Mouse (Mus musculus) erythroblast, embryonic 14.5 days (primary cell): ENCODE results near the gene Gm9833. TPM values are rescaled to one million over a fixed set of nuclear protein-coding genes. Genes with fewer than 3 reads are reported as not detected.
"Not testable (repeated sequence)": the region's sequence is repeated elsewhere in the genome, so short reads cannot be mapped to it uniquely, and the experiment has no call there.

Experiments
- H3K27me3 ChIP-seq: 2 replicates; pipeline ENCODE4 v1.6.1; 2012; ENCODE audit warnings: inconsistent platforms; ENCODE audit not compliant: control insufficient read depth
- H3K36me3 ChIP-seq: 2 replicates; pipeline ENCODE4 v1.6.1; 2012; ENCODE audit warnings: mild to moderate bottlenecking, inconsistent platforms; ENCODE audit not compliant: control insufficient read depth
- H3K4me1 ChIP-seq: 2 replicates; pipeline ENCODE4 v1.6.1; 2012; ENCODE audit warnings: inconsistent platforms; ENCODE audit not compliant: control insufficient read depth
- H3K4me3 ChIP-seq: replicated peaks from 2 replicates; pipeline ENCODE3; 2012; ENCODE audit warnings: moderate library complexity, mild to moderate bottlenecking, inconsistent platforms
- H3K9me3 ChIP-seq: 2 replicates; pipeline ENCODE4 v1.6.1; 2012; ENCODE audit warnings: low read length, inconsistent platforms, mixed read lengths; ENCODE audit not compliant: control insufficient read depth
- GATA1 ChIP-seq: IDR thresholded peaks from 2 replicates; pipeline ENCODE4 v1.6.1; 2012; ENCODE audit warnings: low read length, inconsistent platforms, mixed read lengths
- TAL1 ChIP-seq: IDR thresholded peaks from 3 replicates; pipeline ENCODE4 v1.6.1; 2012; ENCODE audit warnings: low read length, inconsistent platforms, mixed read lengths
- polyA plus RNA-seq: library from polyadenylated mRNA; stranded (reverse); fragments of >175 nt; gene quantifications from 2 replicates; pipeline ENCODE4 v1.2.3, GENCODE M21; 2012

Gene Gm9833
- 0.17 and 0.75 TPM in 2 replicates for polyA plus RNA-seq

- peaks cover 41% of the 10 kb centered on the region for H3K27me3 ChIP-seq
- not testable (repeated sequence) for H3K4me3 ChIP-seq, H3K36me3 ChIP-seq, H3K4me1 ChIP-seq, H3K9me3 ChIP-seq
Observed at GRCm38 (mm10) chr3:10087994-10088393, at the start of gene Gm9833. Gene Gm9833, plus strand, starts transcription at chr3:10088110.

- Histone ChIP-seq H3K4me3 (no peak overlapping the region), H3K4me1 (no peaks in the 10 kb centered on the region), H3K27me3 (peaks cover 2% of the 10 kb centered on the region), H3K36me3 (no peaks in the 10 kb centered on the region), H3K9me3 (no peaks in the 10 kb centered on the region)
- TF ChIP-seq GATA1 (no peak), TAL1 (no peak)
Observed at GRCm38 (mm10) chr3:10070070-10070469, 17.8 kb upstream of the Gm9833 start.

DNA sequence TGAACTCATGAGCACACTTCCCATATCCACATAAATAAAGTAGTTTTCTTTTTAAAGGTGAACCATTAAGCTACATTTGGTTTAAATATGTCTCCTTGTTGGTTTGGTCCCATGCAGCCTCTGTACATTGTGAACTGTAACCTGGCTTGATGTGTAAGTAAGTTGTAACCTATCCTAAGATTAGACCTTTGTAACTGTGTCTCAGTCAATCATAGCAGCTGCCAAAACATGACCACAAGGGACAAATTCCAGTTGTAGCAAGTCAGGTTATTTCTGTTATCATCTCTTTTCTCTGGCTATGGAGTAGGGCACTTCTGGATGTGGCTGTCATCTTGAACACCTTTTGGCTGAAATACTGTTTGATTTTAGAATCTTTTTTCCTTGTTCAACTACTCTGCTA, 12.1 kb upstream of the Gm9833 start:
- no peak overlapping the region for H3K4me3 ChIP-seq
- no peaks in the 10 kb centered on the region for H3K9me3 ChIP-seq
- no peaks in the 10 kb centered on the region for H3K4me1 ChIP-seq
- TF ChIP-seq GATA1: no peak
- no peak for TF ChIP-seq TAL1
- H3K36me3 ChIP-seq: no peaks in the 10 kb centered on the region
- H3K27me3 ChIP-seq: no peaks in the 10 kb centered on the region

- no peaks in the 10 kb centered on the region for H3K9me3 ChIP-seq
- no peaks in the 10 kb centered on the region for H3K27me3 ChIP-seq
- no peaks in the 10 kb centered on the region for H3K4me1 ChIP-seq
- no peak overlapping the region for H3K4me3 ChIP-seq
- no peaks in the 10 kb centered on the region for H3K36me3 ChIP-seq
- no peak for TF ChIP-seq TAL1
- no peak for TF ChIP-seq GATA1
Observed at GRCm38 (mm10) chr3:10077096-10077841, 10.6 kb upstream of the Gm9833 start.

DNA sequence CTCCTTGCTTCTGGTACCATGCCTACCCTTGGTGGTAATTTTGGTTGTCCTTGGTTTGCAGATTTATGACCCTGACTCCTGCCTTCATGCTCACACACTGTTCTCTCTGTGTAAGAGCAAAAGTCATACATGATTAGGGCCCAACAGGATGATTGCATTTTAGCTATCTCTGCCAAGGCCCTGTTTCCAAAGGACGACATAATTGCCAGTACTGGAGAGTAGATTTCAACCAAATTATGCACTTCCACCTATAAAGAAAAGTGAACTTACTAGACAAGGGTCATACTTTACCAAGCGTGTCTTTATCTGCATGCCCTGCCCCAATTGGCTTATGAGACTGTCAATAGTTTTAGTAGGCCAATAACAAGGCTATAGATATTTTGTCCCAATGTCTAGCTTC, 9.8 kb upstream of the Gm9833 start:
- no peak for TF ChIP-seq TAL1
- TF ChIP-seq GATA1: no peak
- no peak overlapping the region for H3K4me3 ChIP-seq
- H3K4me1 ChIP-seq: no peaks in the 10 kb centered on the region
- peaks cover 2% of the 10 kb centered on the region; the same call in 1 of the 2 replicates for H3K27me3 ChIP-seq
- no peaks in the 10 kb centered on the region for H3K9me3 ChIP-seq
- H3K36me3 ChIP-seq: no peaks in the 10 kb centered on the region

DNA sequence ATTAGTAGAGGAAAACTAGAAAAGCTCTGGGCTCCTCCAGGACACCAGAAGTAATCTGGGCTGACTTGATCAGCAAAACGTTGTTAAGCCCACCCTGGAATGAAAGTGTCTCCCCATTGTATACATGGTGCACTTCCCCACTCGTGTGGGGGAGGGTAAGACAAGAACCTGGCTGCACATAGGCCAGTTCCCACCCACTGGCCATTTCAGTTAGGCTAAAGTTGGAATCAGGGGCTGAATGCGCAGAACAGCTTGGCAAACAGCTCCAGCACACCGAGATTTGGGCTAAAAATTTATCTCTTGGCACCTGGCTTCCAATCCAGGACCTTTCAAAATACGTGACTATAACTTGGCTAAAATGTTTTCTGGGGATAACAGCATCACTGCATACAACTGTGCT, 6.6 kb upstream of the Gm9833 start:
- peaks cover 2% of the 10 kb centered on the region; the same call in 1 of the 2 replicates for H3K4me1 ChIP-seq
- TF ChIP-seq GATA1 (no peak), TAL1 (no peak)
- no peak overlapping the region for H3K4me3 ChIP-seq
- H3K9me3 ChIP-seq: no peaks in the 10 kb centered on the region
- no peaks in the 10 kb centered on the region for H3K36me3 ChIP-seq
- H3K27me3 ChIP-seq: peaks cover 10% of the 10 kb centered on the region

DNA sequence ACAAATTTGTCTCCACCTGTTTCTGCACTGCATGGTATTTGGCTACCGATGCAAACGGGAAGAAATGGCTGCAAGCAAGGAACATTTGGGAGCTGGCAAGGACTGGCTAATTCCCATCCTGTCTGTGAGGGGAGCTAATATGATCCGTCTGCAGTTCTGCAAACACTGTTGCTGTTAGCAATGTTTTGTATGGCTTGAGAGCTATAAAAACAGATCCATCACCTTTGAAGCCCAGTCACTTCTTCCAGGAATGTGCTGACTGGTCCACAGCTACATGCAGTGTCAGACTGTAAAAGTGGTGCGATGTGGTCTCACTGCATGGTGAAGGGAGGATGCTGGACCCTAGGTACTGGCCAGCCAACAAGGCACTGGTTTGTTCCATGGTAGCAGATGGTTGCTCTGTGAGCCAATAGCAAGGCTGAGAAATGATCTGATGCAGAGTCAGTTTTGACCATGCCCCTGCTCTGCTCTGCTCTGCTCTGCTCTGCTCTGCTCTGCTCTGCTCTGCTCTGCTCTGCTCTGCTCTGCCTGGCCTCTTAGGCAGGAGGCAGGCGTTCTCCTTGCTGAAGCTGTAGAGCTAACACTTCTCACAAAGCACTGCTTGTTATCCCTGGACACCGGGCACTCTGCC, 5.9 kb upstream of the Gm9833 start:
- Histone ChIP-seq H3K9me3 (no peaks in the 10 kb centered on the region), H3K4me1 (peaks cover 2% of the 10 kb centered on the region; the same call in 1 of the 2 replicates), H3K4me3 (no peak overlapping the region), H3K27me3 (peaks cover 17% of the 10 kb centered on the region), H3K36me3 (no peaks in the 10 kb centered on the region)
- TF ChIP-seq GATA1: no peak
- TF ChIP-seq TAL1: no peak

- no peak for TF ChIP-seq GATA1
- TF ChIP-seq TAL1: no peak
- Histone ChIP-seq H3K4me1 (peaks cover 2% of the 10 kb centered on the region; the same call in 1 of the 2 replicates), H3K27me3 (peaks cover 23% of the 10 kb centered on the region), H3K36me3 (no peaks in the 10 kb centered on the region), H3K9me3 (no peaks in the 10 kb centered on the region), H3K4me3 (no peak overlapping the region)
Observed at GRCm38 (mm10) chr3:10082545-10083062, 5.3 kb upstream of the Gm9833 start.

- no peaks in the 10 kb centered on the region for H3K9me3 ChIP-seq
- no peak overlapping the region for H3K4me3 ChIP-seq
- H3K36me3 ChIP-seq: no peaks in the 10 kb centered on the region
- peaks cover 31% of the 10 kb centered on the region for H3K27me3 ChIP-seq
- peaks cover 2% of the 10 kb centered on the region; the same call in 1 of the 2 replicates for H3K4me1 ChIP-seq
- TF ChIP-seq TAL1: no peak
- TF ChIP-seq GATA1: no peak
Observed at GRCm38 (mm10) chr3:10084102-10084501, 3.8 kb upstream of the Gm9833 start.
